Mouse (Mus musculus) fibroblast of lung, adult 2 months (primary cell): Measurements from ENCODE around the gene Gcnt2.
"Not testable (repeated sequence)": the region's sequence is repeated elsewhere in the genome, so short reads cannot be mapped to it uniquely, and the experiment has no call there.

Source experiments
- DNase-seq: peaks from one replicate; pipeline ENCODE4 v3.0.0-alpha.2; 2011; ENCODE audit warnings: low read depth

The Gcnt2 gene

GRCm38 (mm10) chr13:40874021-40874420 is 14.5 kb downstream of the Gcnt2 start:
- DNase-seq = no peak

- DNase-seq = no peak
Observed at GRCm38 (mm10) chr13:40875415-40875814, 15.9 kb downstream of the Gcnt2 start.

GRCm38 (mm10) chr13:40877589-40877988 is 18.0 kb downstream of the Gcnt2 start:
- no peak for DNase-seq

GRCm38 (mm10) chr13:40880557-40880956 is 21.0 kb downstream of the Gcnt2 start:
- DNase-seq = no peak

GRCm38 (mm10) chr13:40882606-40883005 is 23.1 kb downstream of the Gcnt2 start:
- no peak for DNase-seq

GRCm38 (mm10) chr13:40883903-40884302 is 24.3 kb downstream of the Gcnt2 start:
- no peak for DNase-seq

GRCm38 (mm10) chr13:40884878-40885277 is 25.3 kb downstream of the Gcnt2 start:
- no peak for DNase-seq

- DNase-seq = no peak
Observed at GRCm38 (mm10) chr13:40885935-40886642, 26.5 kb downstream of the Gcnt2 start.

GRCm38 (mm10) chr13:40886643-40887381 is 27.3 kb downstream of the Gcnt2 start:
- no peak for DNase-seq

GRCm38 (mm10) chr13:40890595-40890994 is 31.0 kb downstream of the Gcnt2 start:
- DNase-seq = no peak

- DNase-seq = not testable (repeated sequence)
Observed at GRCm38 (mm10) chr13:40891369-40891768, 31.8 kb downstream of the Gcnt2 start.

GRCm38 (mm10) chr13:40892043-40892442 is 32.5 kb downstream of the Gcnt2 start:
- DNase-seq = no peak

- DNase-seq = no peak
Observed at GRCm38 (mm10) chr13:40892547-40892946, 33.0 kb downstream of the Gcnt2 start.

GRCm38 (mm10) chr13:40893573-40893972 is 34.0 kb downstream of the Gcnt2 start:
- no peak for DNase-seq

- not testable (repeated sequence) for DNase-seq
Observed at GRCm38 (mm10) chr13:40898049-40898690, 38.6 kb downstream of the Gcnt2 start.

- no peak for DNase-seq
Observed at GRCm38 (mm10) chr13:40898698-40899097, 39.1 kb downstream of the Gcnt2 start.

GRCm38 (mm10) chr13:40899349-40899993 is 39.9 kb downstream of the Gcnt2 start:
- no peak for DNase-seq

GRCm38 (mm10) chr13:40899994-40900970 is 40.7 kb downstream of the Gcnt2 start:
- DNase-seq = no peak

GRCm38 (mm10) chr13:40901263-40901662 is 41.7 kb downstream of the Gcnt2 start:
- no peak for DNase-seq

- DNase-seq = no peak
Observed at GRCm38 (mm10) chr13:40901831-40902459, 42.4 kb downstream of the Gcnt2 start.

- no peak for DNase-seq
Observed at GRCm38 (mm10) chr13:40904080-40904479, 44.5 kb downstream of the Gcnt2 start.
